Mouse (Mus musculus): ENCODE measurements around the gene Cd209b. TPM values are rescaled to one million over a fixed set of nuclear protein-coding genes. Genes with fewer than 3 reads are reported as not detected.

Gene Cd209b
- not detected for polyA plus RNA-seq (2014; fragmentation: Illumina TruSeq; extraction: RNeasy Lipid Tissue Mini Kit (QIAGEN cat#74804); ENCODE audit: low read depth, low replicate concordance)

DNA sequence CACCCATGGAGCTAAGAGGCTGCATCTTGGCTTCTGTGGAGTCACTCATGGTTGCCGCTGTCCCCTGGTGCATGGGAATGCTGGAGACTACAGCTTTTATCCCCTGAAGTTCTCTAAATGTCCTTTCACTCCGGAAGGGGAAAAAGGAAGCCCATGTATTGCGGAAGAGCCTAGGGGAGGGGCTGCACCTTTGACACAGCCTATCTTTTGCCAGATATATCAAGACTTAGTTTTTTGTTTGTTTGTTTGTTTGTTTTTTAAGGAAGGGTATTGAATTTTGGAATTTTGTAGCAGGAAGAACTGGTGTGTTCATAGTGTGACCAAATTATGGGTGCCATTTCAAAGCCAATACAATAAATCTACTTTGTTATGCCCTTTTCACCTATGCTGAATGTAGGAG is at the start of gene Cd209b:
Cd209b (minus strand) TSS at position 101 of the 400 bp plus-strand sequence.

DNA sequence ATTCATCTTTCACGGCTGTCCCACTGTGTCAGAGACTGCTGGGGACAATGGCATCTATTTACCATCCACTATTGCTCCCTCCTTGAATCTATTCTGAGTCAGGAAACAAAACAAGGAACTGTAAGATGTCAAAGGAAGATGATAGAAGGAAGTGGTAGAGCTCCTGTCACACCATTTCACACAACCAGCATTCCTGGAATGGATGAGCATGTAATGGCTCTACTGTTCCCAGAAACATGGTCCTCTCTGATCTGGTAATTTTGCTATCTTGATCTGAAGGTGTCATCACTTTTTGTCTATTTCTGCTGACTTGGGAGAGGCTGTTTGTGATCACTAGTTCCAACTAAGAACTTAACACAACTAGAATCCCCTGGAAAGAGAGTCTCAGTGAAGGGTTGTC is 28.0 kb upstream of the Cd209b start, which contains the start of gene Cd209c:
Cd209c (minus strand) TSS at position 101 of the 400 bp plus-strand sequence.

DNA sequence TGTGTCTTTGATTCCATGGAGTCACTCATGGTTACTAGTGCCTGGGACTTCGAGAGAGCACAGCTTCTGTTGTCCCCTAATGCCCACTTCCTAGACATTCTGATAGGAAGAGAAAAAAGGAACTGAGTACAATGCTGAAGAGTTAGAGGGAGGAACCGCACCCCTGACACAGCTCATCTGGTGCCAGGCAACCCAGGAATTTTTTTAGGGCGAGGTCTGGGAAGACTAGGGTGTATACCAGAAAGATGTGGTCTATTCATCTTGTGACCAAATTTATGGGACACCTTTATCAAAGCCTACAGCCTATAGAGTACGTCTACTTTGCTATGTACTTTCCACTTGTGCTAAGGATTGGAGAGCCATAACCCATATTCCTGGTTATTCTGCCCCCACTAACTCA is 48.2 kb downstream of the Cd209b start, which contains the start of gene Cd209d:
Cd209d (minus strand) TSS at position 101 of the 400 bp plus-strand sequence.

Other genes starting within 250 kb of the Cd209b start
- 0.27 TPM for gene Fcer2a, start 232.7 kb downstream of the Cd209b start, polyA plus RNA-seq (2014; fragmentation: Illumina TruSeq; extraction: RNeasy Lipid Tissue Mini Kit (QIAGEN cat#74804); ENCODE audit: low read depth, low replicate concordance)
- gene Clec4g, start 206.2 kb downstream of the Cd209b start, polyA plus RNA-seq (2014; fragmentation: Illumina TruSeq; extraction: RNeasy Lipid Tissue Mini Kit (QIAGEN cat#74804); ENCODE audit: low read depth, low replicate concordance), result 10.7 TPM
- gene Cd209a, start 177.9 kb downstream of the Cd209b start, polyA plus RNA-seq (2014; fragmentation: Illumina TruSeq; extraction: RNeasy Lipid Tissue Mini Kit (QIAGEN cat#74804); ENCODE audit: low read depth, low replicate concordance), result 0.18 TPM
- gene Cd209e, start 72.5 kb downstream of the Cd209b start, polyA plus RNA-seq (2014; fragmentation: Illumina TruSeq; extraction: RNeasy Lipid Tissue Mini Kit (QIAGEN cat#74804); ENCODE audit: low read depth, low replicate concordance), result not detected
- not detected for gene Cd209d, start 48.3 kb downstream of the Cd209b start, polyA plus RNA-seq (2014; fragmentation: Illumina TruSeq; extraction: RNeasy Lipid Tissue Mini Kit (QIAGEN cat#74804); ENCODE audit: low read depth, low replicate concordance)
- gene Cd209c, start 27.9 kb upstream of the Cd209b start, polyA plus RNA-seq (2014; fragmentation: Illumina TruSeq; extraction: RNeasy Lipid Tissue Mini Kit (QIAGEN cat#74804); ENCODE audit: low read depth, low replicate concordance), result 0.90 TPM
- gene Cd209f, start 179.0 kb upstream of the Cd209b start, polyA plus RNA-seq (2014; fragmentation: Illumina TruSeq; extraction: RNeasy Lipid Tissue Mini Kit (QIAGEN cat#74804); ENCODE audit: low read depth, low replicate concordance), result 0.57 TPM
- gene Cd209g, start 207.3 kb upstream of the Cd209b start, polyA plus RNA-seq (2014; fragmentation: Illumina TruSeq; extraction: RNeasy Lipid Tissue Mini Kit (QIAGEN cat#74804); ENCODE audit: low read depth, low replicate concordance), result not detected
- gene Evi5l, start 239.7 kb upstream of the Cd209b start, polyA plus RNA-seq (2014; fragmentation: Illumina TruSeq; extraction: RNeasy Lipid Tissue Mini Kit (QIAGEN cat#74804); ENCODE audit: low read depth, low replicate concordance), result 19.4 TPM